Mouse (Mus musculus) kidney, adult 2 months (tissue): ENCODE measurements around the gene Manea. TPM values are rescaled to one million over a fixed set of nuclear protein-coding genes. Genes with fewer than 3 reads are reported as not detected.
"Not testable (repeated sequence)": the region's sequence is repeated elsewhere in the genome, so short reads cannot be mapped to it uniquely, and the experiment has no call there.

ENCODE experiments used
- DNase-seq: peaks from one replicate; pipeline ENCODE4 v3.0.0; 2021
- H3K27ac ChIP-seq: fragments of 200-500 bp; 2 replicates; pipeline ENCODE4 v1.5.1; 2012; ENCODE audit warnings: low read depth, low read length, control low read depth, inconsistent platforms; ENCODE audit not compliant: insufficient read depth
- H3K27me3 ChIP-seq: fragments of 200-500 bp; replicated peaks from 2 replicates; pipeline ENCODE4 v1.6.1; 2012; ENCODE audit warnings: mild to moderate bottlenecking, moderate library complexity, low read length, inconsistent platforms; ENCODE audit not compliant: control insufficient read depth, insufficient read depth
- H3K36me3 ChIP-seq: fragments of 200-500 bp; 2 replicates; pipeline ENCODE4 v1.6.1; 2012; ENCODE audit warnings: mild to moderate bottlenecking, moderate library complexity, low read length, inconsistent platforms; ENCODE audit not compliant: control insufficient read depth, insufficient read depth
- H3K4me1 ChIP-seq: fragments of 200-500 bp; 2 replicates; pipeline ENCODE4 v1.6.1; 2011; ENCODE audit warnings: low read length; ENCODE audit not compliant: control insufficient read depth, insufficient read depth
- H3K4me3 ChIP-seq: fragments of 200-500 bp; 2 replicates; pipeline ENCODE4 v1.5.1; 2011; ENCODE audit warnings: mild to moderate bottlenecking, low read depth, low read length, control low read depth; ENCODE audit not compliant: insufficient read depth
- CTCF ChIP-seq: fragments of 200-500 bp; conservative IDR thresholded peaks from 2 replicates; pipeline ENCODE4 v1.5.1; 2011; ENCODE audit warnings: low read depth, mild to moderate bottlenecking, control low read depth, low read length, moderate library complexity, mixed read lengths; ENCODE audit not compliant: insufficient read depth, insufficient read length
- POLR2A ChIP-seq: fragments of 200-500 bp; IDR thresholded peaks from one replicate; pipeline ENCODE4 v1.6.1; 2011; ENCODE audit warnings: low read depth, low read length, control low read depth
- WGBS: fragments of 180-500 bp; shearing (Covaris S2); methylation state at CpG from one replicate; pipeline ENCODE4 v1.1.7; 2018; 5-methylcytosine and 5-hydroxymethylcytosine counted together
- polyA plus RNA-seq: library from polyadenylated mRNA; depleted of rRNA; stranded (reverse); fragments of >200 nt; gene quantifications from 2 replicates; pipeline ENCODE4 v1.2.3, GENCODE M21; 2012

Manea gene
- polyA plus RNA-seq, 1 experiment = 7.9 TPM

GRCm38 (mm10) chr4:26338604-26339003, 8.1 kb downstream of the Manea start:
- no peak for TF ChIP-seq CTCF
- no peak for TF ChIP-seq POLR2A

GRCm38 (mm10) chr4:26336563-26336962, 10.1 kb downstream of the Manea start:
- Histone ChIP-seq H3K27ac (no peak overlapping the region), H3K4me1 (peaks cover 3% of the 10 kb centered on the region; the same call in 1 of the 2 replicates), H3K27me3 (no peaks in the 10 kb centered on the region), H3K4me3 (no peak overlapping the region), H3K36me3 (no peaks in the 10 kb centered on the region)
- WGBS = 97% methylated on average over 5 of the region's 5 CpGs
- TF ChIP-seq CTCF = no peak
- TF ChIP-seq POLR2A = no peak
- DNase-seq = no peak

More at GRCm38 (mm10) chr4:26338604-26339003, 8.1 kb downstream of the Manea start:
- no peaks in the 10 kb centered on the region for H3K27me3 ChIP-seq
- no peaks in the 10 kb centered on the region for H3K36me3 ChIP-seq
- no peak overlapping the region for H3K27ac ChIP-seq
- 72% methylated on average over 5 of the region's 5 CpGs for WGBS
- H3K4me1 ChIP-seq = peaks cover 3% of the 10 kb centered on the region; the same call in 1 of the 2 replicates
- DNase-seq = no peak
- H3K4me3 ChIP-seq = no peak overlapping the region

DNA sequence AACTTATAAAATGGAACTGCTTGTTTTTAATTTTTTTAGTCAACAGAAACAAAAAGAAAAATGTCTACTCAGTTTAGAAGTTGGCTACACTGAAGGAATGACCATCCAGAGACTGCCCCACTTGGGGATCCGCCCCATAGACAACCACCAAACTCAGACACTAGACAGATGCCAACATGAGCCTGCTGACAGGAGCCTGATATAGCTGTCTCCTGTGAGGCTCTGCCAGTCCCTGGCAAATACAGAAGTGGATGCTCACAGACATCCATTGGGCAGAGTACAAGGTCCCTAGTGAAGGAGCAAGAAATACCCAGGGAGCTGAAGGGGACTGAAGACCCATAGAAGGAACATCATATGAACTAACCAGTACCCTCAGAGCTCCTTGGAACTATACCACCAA, 42.0 kb downstream of the Manea start:
- not testable (repeated sequence) for DNase-seq
- 92% methylated on average over 1 of the region's 1 CpGs for WGBS

DNA sequence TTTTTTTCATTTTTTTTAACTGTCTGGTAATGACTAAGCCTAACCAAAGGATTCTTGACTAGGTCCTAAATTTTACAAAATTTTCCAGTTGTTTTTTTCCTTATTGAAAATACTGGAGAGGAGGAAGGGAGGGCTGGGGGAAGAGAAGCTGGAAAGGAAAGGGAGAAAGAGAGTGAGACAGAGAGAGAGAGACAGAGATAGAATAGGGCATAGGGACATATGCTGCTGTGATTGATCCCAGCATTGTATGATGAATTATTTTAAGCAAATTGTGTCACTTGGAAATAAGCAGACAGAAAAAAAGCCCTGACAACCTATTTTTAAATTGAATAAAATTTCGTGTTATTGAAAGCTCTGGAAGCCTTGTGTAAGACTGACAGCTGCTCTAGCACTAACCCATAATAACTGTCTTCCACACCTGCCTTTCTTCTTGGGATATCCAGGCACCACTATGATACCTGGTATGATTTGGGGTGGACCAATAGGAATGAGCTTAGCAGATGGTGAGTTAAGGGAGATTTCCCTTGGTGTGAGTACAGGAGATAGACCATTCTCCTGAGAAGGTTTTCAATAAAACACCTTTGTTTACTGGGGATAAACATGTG, 69.5 kb downstream of the Manea start:
- Histone ChIP-seq H3K36me3 (no peaks in the 10 kb centered on the region), H3K4me3 (no peak overlapping the region), H3K27me3 (no peaks in the 10 kb centered on the region), H3K4me1 (no peaks in the 10 kb centered on the region), H3K27ac (no peak overlapping the region)
- DNase-seq = no peak
- 37% methylated on average over 1 of the region's 1 CpGs for WGBS
- TF ChIP-seq POLR2A (no peak), CTCF (no peak)

More for the DNA sequence above, 42.0 kb downstream of the Manea start:
- not testable (repeated sequence) for H3K27ac ChIP-seq, H3K4me1 ChIP-seq, H3K36me3 ChIP-seq, H3K4me3 ChIP-seq, H3K27me3 ChIP-seq

DNA sequence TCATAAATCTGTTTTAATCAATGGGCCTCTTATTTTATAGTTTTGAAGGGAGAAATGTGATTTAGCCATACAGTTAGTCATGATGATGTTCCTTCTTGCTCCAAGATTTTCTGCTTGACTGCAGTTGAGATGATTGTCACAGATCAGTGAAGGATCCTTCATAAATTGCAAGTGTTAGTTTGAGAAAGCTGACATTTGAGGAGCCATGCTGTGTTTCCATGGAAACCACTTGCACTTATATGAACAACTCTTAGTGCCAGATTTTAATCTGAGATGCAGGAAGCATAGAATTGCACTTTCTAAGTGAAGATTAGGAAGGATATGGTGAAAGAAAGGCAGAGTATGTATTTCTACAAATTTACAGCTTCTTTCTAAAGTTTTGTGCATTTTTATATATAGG, 70.4 kb downstream of the Manea start:
- no peaks in the 10 kb centered on the region for H3K27me3 ChIP-seq
- TF ChIP-seq CTCF (no peak), POLR2A (no peak)
- no peaks in the 10 kb centered on the region for H3K4me1 ChIP-seq
- H3K27ac ChIP-seq = no peak overlapping the region
- H3K4me3 ChIP-seq = no peak overlapping the region
- H3K36me3 ChIP-seq = no peaks in the 10 kb centered on the region
- DNase-seq = no peak

GRCm38 (mm10) chr4:26275769-26276168, 70.9 kb downstream of the Manea start:
- Histone ChIP-seq H3K27ac (no peak overlapping the region), H3K4me3 (no peak overlapping the region), H3K4me1 (no peaks in the 10 kb centered on the region), H3K36me3 (no peaks in the 10 kb centered on the region), H3K27me3 (no peaks in the 10 kb centered on the region)
- WGBS = 86% methylated on average over 2 of the region's 2 CpGs
- TF ChIP-seq POLR2A (no peak), CTCF (no peak)
- DNase-seq = no peak
